Mouse (Mus musculus): ENCODE results near the gene Cyp4f39. TPM values are rescaled to one million over a fixed set of nuclear protein-coding genes. Genes with fewer than 3 reads are reported as not detected.

Gene Cyp4f39
- total and polyA plus RNA-seq, 3 experiments = not detected

- Histone ChIP-seq H3K9me3 (replicated peaks; ENCODE audit: insufficient read depth, low read length) (no peaks in the 10 kb centered on the region), H3K79me2 (ENCODE audit: control insufficient read depth, insufficient read depth, low read length, poor library complexity) (no peaks in the 10 kb centered on the region), H3K9ac (ENCODE audit: control insufficient read depth, low read depth, low read length, poor library complexity, severe bottlenecking) (no peak overlapping the region), H3K4me3 (ENCODE audit: control insufficient read depth in 1 of 2, insufficient read depth in 1 of 2, low read depth in 2 of 2, low read length in 2 of 2) (no peak overlapping the region), H3K4me1 (ENCODE audit: control insufficient read depth in 1 of 2, insufficient read depth in 2 of 2, low read length in 2 of 2) (no peaks in the 10 kb centered on the region), H3K36me3 (ENCODE audit: control insufficient read depth in 1 of 2, insufficient read depth in 2 of 2, low read length in 2 of 2) (no peaks in the 10 kb centered on the region), H3K27ac (ENCODE audit: control insufficient read depth, low read depth, low read length) (no peak overlapping the region), H3K27me3 (ENCODE audit: control insufficient read depth in 1 of 2, insufficient read depth in 2 of 2, low read length in 2 of 2) (peaks cover 0 to 1% of the 10 kb centered on the region in 2 experiments; a peak in 2 of 4 replicates)
- no peak for DNase-seq (ENCODE audit: low read depth, low spot score)
- TF ChIP-seq BHLHE40 (IDR thresholded peaks at IDR 0.05; ENCODE audit: borderline replicate concordance, low read depth, low read length) (no peak), POLR2AphosphoS2 (IDR thresholded peaks at IDR 0.05; ENCODE audit: low read length) (no peak), TCF12 (IDR thresholded peaks at IDR 0.05; ENCODE audit: low read depth, low read length) (no peak), ZNF384 (IDR thresholded peaks at IDR 0.05; ENCODE audit: low read depth, low read length) (no peak), JUND (IDR thresholded peaks at IDR 0.05; ENCODE audit: low read depth, low read length) (no peak), ZMIZ1 (IDR thresholded peaks at IDR 0.05; ENCODE audit: low read depth, low read length) (no peak)
Observed at GRCm38 (mm10) chr17:32411898-32412297, 40.6 kb upstream of the Cyp4f39 start.

- H3K27me3 ChIP-seq (ENCODE audit: control insufficient read depth in 1 of 2, insufficient read depth in 2 of 2, low read length in 2 of 2) = peaks cover 0 to 1% of the 10 kb centered on the region in 2 experiments; a peak in 2 of 4 replicates
- H3K9ac ChIP-seq (ENCODE audit: control insufficient read depth, low read depth, low read length, poor library complexity, severe bottlenecking) = no peak overlapping the region
- no peak for DNase-seq (ENCODE audit: low read depth, low spot score)
- no peak overlapping the region for H3K27ac ChIP-seq (ENCODE audit: control insufficient read depth, low read depth, low read length)
- no peak for TF ChIP-seq USF1 (IDR thresholded peaks at IDR 0.05; ENCODE audit: low read depth, low read length)
- TF ChIP-seq MAZ (IDR thresholded peaks at IDR 0.05; ENCODE audit: low read depth, low read length) = no peak
- no peak for TF ChIP-seq MEF2A (IDR thresholded peaks at IDR 0.05; ENCODE audit: extremely low read depth, insufficient replicate concordance, low read depth, low read length, poor library complexity, severe bottlenecking)
- TF ChIP-seq MYC (IDR thresholded peaks at IDR 0.05; ENCODE audit: low read depth, low read length) = no peak
- no peaks in the 10 kb centered on the region for H3K79me2 ChIP-seq (ENCODE audit: control insufficient read depth, insufficient read depth, low read length, poor library complexity)
- no peaks in the 10 kb centered on the region for H3K9me3 ChIP-seq (replicated peaks; ENCODE audit: insufficient read depth, low read length)
- H3K36me3 ChIP-seq (ENCODE audit: control insufficient read depth in 1 of 2, insufficient read depth in 2 of 2, low read length in 2 of 2) = no peaks in the 10 kb centered on the region
- H3K4me3 ChIP-seq (ENCODE audit: control insufficient read depth in 1 of 2, insufficient read depth in 1 of 2, low read depth in 2 of 2, low read length in 2 of 2) = no peak overlapping the region
- H3K4me1 ChIP-seq (ENCODE audit: control insufficient read depth in 1 of 2, insufficient read depth in 2 of 2, low read length in 2 of 2) = no peaks in the 10 kb centered on the region
Observed at GRCm38 (mm10) chr17:32415417-32416020, 37.0 kb upstream of the Cyp4f39 start.

- Histone ChIP-seq H3K9me3 (replicated peaks; ENCODE audit: insufficient read depth, low read length) (no peaks in the 10 kb centered on the region), H3K4me1 (ENCODE audit: control insufficient read depth in 1 of 2, insufficient read depth in 2 of 2, low read length in 2 of 2) (no peaks in the 10 kb centered on the region), H3K36me3 (ENCODE audit: control insufficient read depth in 1 of 2, insufficient read depth in 2 of 2, low read length in 2 of 2) (no peaks in the 10 kb centered on the region), H3K79me2 (ENCODE audit: control insufficient read depth, insufficient read depth, low read length, poor library complexity) (no peaks in the 10 kb centered on the region), H3K4me3 (ENCODE audit: control insufficient read depth in 1 of 2, insufficient read depth in 1 of 2, low read depth in 2 of 2, low read length in 2 of 2) (no peak overlapping the region), H3K9ac (ENCODE audit: control insufficient read depth, low read depth, low read length, poor library complexity, severe bottlenecking) (no peak overlapping the region), H3K27ac (ENCODE audit: control insufficient read depth, low read depth, low read length) (no peak overlapping the region), H3K27me3 (ENCODE audit: control insufficient read depth in 1 of 2, insufficient read depth in 2 of 2, low read length in 2 of 2) (peaks cover 0 to 1% of the 10 kb centered on the region in 2 experiments; a peak in 2 of 4 replicates)
- TF ChIP-seq TCF12 (IDR thresholded peaks at IDR 0.05; ENCODE audit: low read depth, low read length) = no peak
- TF ChIP-seq EP300 (IDR thresholded peaks at IDR 0.05; ENCODE audit: low read depth in 1 of 2, low read length in 2 of 2) = no peak
- no peak for TF ChIP-seq MEF2A (IDR thresholded peaks at IDR 0.05; ENCODE audit: extremely low read depth, insufficient replicate concordance, low read depth, low read length, poor library complexity, severe bottlenecking)
- TF ChIP-seq POLR2AphosphoS2 (IDR thresholded peaks at IDR 0.05; ENCODE audit: low read length) = no peak
- TF ChIP-seq RAD21 (IDR thresholded peaks at IDR 0.05; ENCODE audit: low read depth, low read length) = no peak
- no peak for TF ChIP-seq MXI1 (IDR thresholded peaks at IDR 0.05; ENCODE audit: low read depth, low read length)
- no peak for TF ChIP-seq JUND (IDR thresholded peaks at IDR 0.05; ENCODE audit: low read depth, low read length)
- DNase-seq (ENCODE audit: low read depth, low spot score) = no peak
Observed at GRCm38 (mm10) chr17:32416771-32417170, 35.8 kb upstream of the Cyp4f39 start.

All from MEL (cell line).